Mouse (Mus musculus): ENCODE measurements around the gene Krtap13-1. TPM values are rescaled to one million over a fixed set of nuclear protein-coding genes. Genes with fewer than 3 reads are reported as not detected.

Gene Krtap13-1
- polyA plus RNA-seq (2016; fragmentation: Nextera tagmentation; extraction: Ambion mirVana) = not detected in 2 replicates

- Histone ChIP-seq H3K4me3 (no peak within 1 kb of the TSS), H3K36me3 (replicated peaks) (no peaks in the 10 kb centered on the region), H3K9me3 (no peaks in the 10 kb centered on the region), H3K27ac (replicated peaks) (no peak within 1 kb of the TSS), H3K4me1 (0 out of 2 replicates have a peak, but pooled peaks cover under 1% of the 10 kb centered on the region), H3K27me3 (replicated peaks; ENCODE audit: low read depth, poor library complexity, severe bottlenecking) (no peaks in the 10 kb centered on the region)
- no peak for DNase-seq (ENCODE audit: low spot score)
- 81% methylated on average over 4 of the region's 4 CpGs for WGBS
These were observed at the start of gene Krtap13-1 for GRCm38 (mm10) chr16:88728812-88729275. Gene Krtap13-1, plus strand, starts transcription at chr16:88728862.

- 87% methylated on average over 6 of the region's 6 CpGs for WGBS
- no peaks in the 10 kb centered on the region for H3K27me3 ChIP-seq (replicated peaks; ENCODE audit: low read depth, poor library complexity, severe bottlenecking)
- H3K4me1 ChIP-seq = no peaks in the 10 kb centered on the region
- H3K4me3 ChIP-seq = no peak overlapping the region
- H3K36me3 ChIP-seq (replicated peaks) = no peaks in the 10 kb centered on the region
- no peak overlapping the region for H3K27ac ChIP-seq (replicated peaks)
- DNase-seq (ENCODE audit: low spot score) = no peak
- no peaks in the 10 kb centered on the region for H3K9me3 ChIP-seq
These were observed 49.6 kb upstream of the Krtap13-1 start for GRCm38 (mm10) chr16:88679099-88679498.

DNA sequence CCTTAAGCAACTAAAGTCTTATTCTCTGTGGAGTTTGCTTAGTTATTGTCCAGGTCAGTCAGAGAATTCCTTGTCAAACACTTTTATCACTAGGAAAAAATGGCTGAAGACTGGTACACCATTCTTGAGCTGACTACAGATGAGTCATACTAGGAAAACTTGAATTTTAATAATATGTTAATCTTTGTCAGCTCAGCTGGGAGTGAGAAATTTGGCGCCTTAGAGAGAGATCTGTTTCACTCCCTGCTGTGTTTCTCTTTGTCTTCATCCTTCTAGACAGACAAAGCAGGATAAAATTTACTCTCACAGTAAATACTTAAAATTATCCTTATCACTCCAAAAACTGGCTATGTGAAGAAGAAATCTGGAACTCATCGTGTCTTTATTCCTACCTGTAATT is 47.4 kb upstream of the Krtap13-1 start:
- no peak overlapping the region for H3K4me3 ChIP-seq
- H3K36me3 ChIP-seq (replicated peaks) = no peaks in the 10 kb centered on the region
- DNase-seq (ENCODE audit: low spot score) = no peak
- WGBS = 65% methylated on average over 2 of the region's 2 CpGs
- no peaks in the 10 kb centered on the region for H3K9me3 ChIP-seq
- H3K4me1 ChIP-seq = no peaks in the 10 kb centered on the region
- H3K27ac ChIP-seq (replicated peaks) = no peak overlapping the region
- no peaks in the 10 kb centered on the region for H3K27me3 ChIP-seq (replicated peaks; ENCODE audit: low read depth, poor library complexity, severe bottlenecking)

DNA sequence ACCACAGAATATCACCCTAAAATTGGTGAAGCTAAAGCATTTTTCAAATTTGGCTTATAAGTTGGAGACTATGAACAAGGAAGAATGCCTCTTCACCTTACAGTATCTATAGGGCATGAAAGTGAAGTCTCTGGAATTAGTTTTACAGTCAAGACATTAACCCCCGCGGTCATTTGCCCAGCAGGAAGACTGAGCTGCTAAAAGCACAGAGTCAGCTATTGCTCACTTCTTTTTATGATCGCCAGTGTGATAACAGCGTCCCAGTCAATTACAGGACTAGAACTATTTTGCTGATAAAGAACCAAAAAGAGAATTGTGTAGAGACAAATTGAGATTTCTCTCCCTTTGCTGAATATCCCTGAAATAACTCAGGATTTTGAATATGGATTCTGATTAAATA is 32.4 kb upstream of the Krtap13-1 start:
- H3K9me3 ChIP-seq = no peaks in the 10 kb centered on the region
- H3K4me1 ChIP-seq = peaks cover 5% of the 10 kb centered on the region
- no peak overlapping the region for H3K4me3 ChIP-seq
- no peak overlapping the region for H3K27ac ChIP-seq (replicated peaks)
- no peaks in the 10 kb centered on the region for H3K36me3 ChIP-seq (replicated peaks)
- DNase-seq (ENCODE audit: low spot score) = no peak
- 82% methylated on average over 4 of the region's 4 CpGs for WGBS
- H3K27me3 ChIP-seq (replicated peaks; ENCODE audit: low read depth, poor library complexity, severe bottlenecking) = no peaks in the 10 kb centered on the region

- H3K4me3 ChIP-seq = no peak overlapping the region
- H3K27me3 ChIP-seq (replicated peaks; ENCODE audit: low read depth, poor library complexity, severe bottlenecking) = no peaks in the 10 kb centered on the region
- H3K4me1 ChIP-seq = peaks cover 7% of the 10 kb centered on the region
- no peaks in the 10 kb centered on the region for H3K9me3 ChIP-seq
- WGBS = 45% methylated on average over 4 of the region's 4 CpGs
- DNase-seq (ENCODE audit: low spot score) = peak; percentile 46
- H3K27ac ChIP-seq (replicated peaks) = peak overlapping the region; percentile 14; the same call in 1 of the 2 replicates
- H3K36me3 ChIP-seq (replicated peaks) = no peaks in the 10 kb centered on the region
These were observed 27.4 kb upstream of the Krtap13-1 start for GRCm38 (mm10) chr16:88701072-88701864.

GRCm38 (mm10) chr16:88707496-88708012 is 21.1 kb upstream of the Krtap13-1 start, which contains the start of gene 2310061N02Rik:
Gene 2310061N02Rik, minus strand, starts transcription at chr16:88707962.
- 93% methylated on average over 10 of the region's 10 CpGs for WGBS
- DNase-seq (ENCODE audit: low spot score) = no peak
- no peaks in the 10 kb centered on the region for H3K4me1 ChIP-seq
- no peak within 1 kb of the TSS for H3K27ac ChIP-seq (replicated peaks)
- H3K36me3 ChIP-seq (replicated peaks) = no peaks in the 10 kb centered on the region
- H3K27me3 ChIP-seq (replicated peaks; ENCODE audit: low read depth, poor library complexity, severe bottlenecking) = no peaks in the 10 kb centered on the region
- no peaks in the 10 kb centered on the region for H3K9me3 ChIP-seq
- no peak within 1 kb of the TSS for H3K4me3 ChIP-seq

GRCm38 (mm10) chr16:88710757-88711156 is 17.9 kb upstream of the Krtap13-1 start:
- H3K27me3 ChIP-seq (replicated peaks; ENCODE audit: low read depth, poor library complexity, severe bottlenecking) = no peaks in the 10 kb centered on the region
- no peaks in the 10 kb centered on the region for H3K9me3 ChIP-seq
- no peaks in the 10 kb centered on the region for H3K4me1 ChIP-seq
- no peaks in the 10 kb centered on the region for H3K36me3 ChIP-seq (replicated peaks)
- no peak overlapping the region for H3K4me3 ChIP-seq
- WGBS = 82% methylated on average over 4 of the region's 4 CpGs
- DNase-seq (ENCODE audit: low spot score) = no peak
- H3K27ac ChIP-seq (replicated peaks) = no peak overlapping the region

DNA sequence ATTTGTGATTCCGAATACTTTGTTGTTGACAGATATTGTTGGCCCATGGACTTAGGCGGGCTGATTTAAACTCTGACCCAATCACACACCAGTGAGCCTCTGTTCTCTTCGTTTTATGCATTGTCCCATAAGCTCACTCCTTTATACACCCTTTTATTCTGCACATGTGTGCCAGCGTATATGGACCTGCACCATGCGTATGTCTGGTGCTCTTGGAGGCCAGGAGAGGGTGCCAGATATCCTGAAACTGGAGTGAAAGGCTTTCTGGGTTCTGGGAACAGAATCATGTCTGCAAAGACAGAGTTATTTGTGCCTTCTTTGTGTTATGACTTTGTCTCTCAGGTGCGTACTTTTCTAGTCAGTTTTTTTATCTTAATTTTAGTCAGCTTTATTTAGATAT is 17.4 kb upstream of the Krtap13-1 start:
- Histone ChIP-seq H3K4me3 (no peak overlapping the region), H3K36me3 (replicated peaks) (no peaks in the 10 kb centered on the region), H3K4me1 (no peaks in the 10 kb centered on the region), H3K9me3 (no peaks in the 10 kb centered on the region), H3K27ac (replicated peaks) (no peak overlapping the region), H3K27me3 (replicated peaks; ENCODE audit: low read depth, poor library complexity, severe bottlenecking) (no peaks in the 10 kb centered on the region)
- DNase-seq (ENCODE audit: low spot score) = no peak
- 78% methylated on average over 6 of the region's 6 CpGs for WGBS

- no peaks in the 10 kb centered on the region for H3K27me3 ChIP-seq (replicated peaks; ENCODE audit: low read depth, poor library complexity, severe bottlenecking)
- no peak overlapping the region for H3K27ac ChIP-seq (replicated peaks)
- H3K36me3 ChIP-seq (replicated peaks) = no peaks in the 10 kb centered on the region
- no peak for DNase-seq (ENCODE audit: low spot score)
- H3K9me3 ChIP-seq = no peaks in the 10 kb centered on the region
- no peak overlapping the region for H3K4me3 ChIP-seq
- no peaks in the 10 kb centered on the region for H3K4me1 ChIP-seq
These were observed 12.1 kb upstream of the Krtap13-1 start for GRCm38 (mm10) chr16:88716549-88716948.

DNA sequence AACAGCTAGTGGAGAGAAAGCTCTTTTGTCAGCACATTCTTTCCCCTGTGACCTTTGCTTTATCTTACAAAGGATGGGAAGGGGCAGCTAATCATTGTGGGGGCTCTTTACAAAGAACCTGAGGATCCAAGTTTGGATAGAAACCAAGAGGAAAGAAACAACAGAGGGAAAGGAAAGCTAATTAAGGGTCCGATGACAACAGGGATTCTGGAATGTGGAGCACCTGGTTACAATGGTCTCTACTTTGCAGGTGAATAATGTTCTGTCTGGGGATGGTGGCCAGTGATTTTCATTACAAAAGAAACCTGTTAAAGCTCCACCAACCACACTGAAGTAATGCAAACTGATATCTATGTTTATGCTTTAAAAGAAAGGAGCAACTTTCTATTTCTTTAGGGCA is 8.6 kb upstream of the Krtap13-1 start:
- no peak overlapping the region for H3K4me3 ChIP-seq
- H3K4me1 ChIP-seq = 0 out of 2 replicates have a peak, but pooled peaks cover 3% of the 10 kb centered on the region
- no peaks in the 10 kb centered on the region for H3K27me3 ChIP-seq (replicated peaks; ENCODE audit: low read depth, poor library complexity, severe bottlenecking)
- 19% methylated on average over 1 of the region's 1 CpGs for WGBS
- H3K36me3 ChIP-seq (replicated peaks) = no peaks in the 10 kb centered on the region
- no peak overlapping the region for H3K27ac ChIP-seq (replicated peaks)
- no peaks in the 10 kb centered on the region for H3K9me3 ChIP-seq
- DNase-seq (ENCODE audit: low spot score) = no peak

- no peak overlapping the region for H3K4me3 ChIP-seq
- DNase-seq (ENCODE audit: low spot score) = no peak
- 71% methylated on average over 2 of the region's 2 CpGs for WGBS
These were observed 6.7 kb downstream of the Krtap13-1 start for GRCm38 (mm10) chr16:88735391-88735790.

GRCm38 (mm10) chr16:88744750-88745340 is 16.2 kb downstream of the Krtap13-1 start:
- 87% methylated on average over 4 of the region's 4 CpGs for WGBS
- DNase-seq (ENCODE audit: low spot score) = no peak
- Histone ChIP-seq H3K4me3 (no peak overlapping the region), H3K4me1 (no peaks in the 10 kb centered on the region), H3K9me3 (no peaks in the 10 kb centered on the region), H3K27me3 (replicated peaks; ENCODE audit: low read depth, poor library complexity, severe bottlenecking) (no peaks in the 10 kb centered on the region), H3K36me3 (replicated peaks) (no peaks in the 10 kb centered on the region), H3K27ac (replicated peaks) (no peak overlapping the region)

More at GRCm38 (mm10) chr16:88735391-88735790, 6.7 kb downstream of the Krtap13-1 start:
- H3K27ac ChIP-seq (replicated peaks) = no peak overlapping the region
- H3K36me3 ChIP-seq (replicated peaks) = no peaks in the 10 kb centered on the region
- no peaks in the 10 kb centered on the region for H3K4me1 ChIP-seq
- no peaks in the 10 kb centered on the region for H3K9me3 ChIP-seq
- no peaks in the 10 kb centered on the region for H3K27me3 ChIP-seq (replicated peaks; ENCODE audit: low read depth, poor library complexity, severe bottlenecking)

DNA sequence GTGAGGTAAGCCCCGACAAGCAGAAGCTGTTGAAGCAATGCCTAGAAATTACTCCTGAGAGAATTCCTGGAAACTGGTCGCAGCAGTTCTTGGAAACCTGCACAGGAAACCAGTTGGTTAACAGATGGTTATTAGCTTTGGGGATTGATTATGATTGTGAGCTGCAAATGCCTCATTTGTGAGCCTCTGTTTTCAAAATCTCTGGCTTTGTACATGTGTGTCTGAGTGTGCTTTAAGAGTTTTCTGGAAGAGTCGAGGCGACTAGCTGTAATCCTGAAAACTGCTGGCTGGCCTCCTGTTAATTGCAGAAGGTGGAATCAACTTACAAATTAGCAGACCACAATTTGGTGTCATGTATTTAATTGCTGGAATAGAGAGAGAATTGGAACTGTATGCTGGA is 19.3 kb downstream of the Krtap13-1 start:
- no peaks in the 10 kb centered on the region for H3K27me3 ChIP-seq (replicated peaks; ENCODE audit: low read depth, poor library complexity, severe bottlenecking)
- H3K4me1 ChIP-seq = no peaks in the 10 kb centered on the region
- H3K4me3 ChIP-seq = no peak overlapping the region
- H3K36me3 ChIP-seq (replicated peaks) = no peaks in the 10 kb centered on the region
- H3K27ac ChIP-seq (replicated peaks) = no peak overlapping the region
- H3K9me3 ChIP-seq = no peaks in the 10 kb centered on the region
- DNase-seq (ENCODE audit: low spot score) = no peak
- WGBS = 61% methylated on average over 4 of the region's 4 CpGs

Data from embryonic facial prominence, embryonic 10.5 days (tissue).